Mouse (Mus musculus) limb, embryonic 12.5 days (tissue): ENCODE measurements at regions not wholly inside any gene's neighbourhood (a gene's known extent, or its start where the extent isn't known, plus 50 kb on each side); places are given as distances from the start of the nearest gene placed in this dataset.

Experiments used
- ATAC-seq: fragments of 200-750 bp; cut with Nextera tagmentation; 2 replicates; pipeline ENCODE4 v1.8.0; 2017; ENCODE audit warnings: low read depth, moderate TSS enrichment; ENCODE audit not compliant: insufficient number of reproducible peaks, insufficient read depth, low FRiP score, low TSS enrichment
- H3K27ac ChIP-seq: fragments of 300-500 bp; sonication (generic); 2 replicates; pipeline ENCODE4 v1.5.1; 2016; ENCODE audit warnings: mild to moderate bottlenecking, moderate library complexity
- H3K27me3 ChIP-seq: fragments of 300-500 bp; sonication (generic); 2 replicates; pipeline ENCODE4 v1.6.1; 2016; ENCODE audit warnings: mild to moderate bottlenecking, moderate library complexity
- H3K36me3 ChIP-seq: fragments of 300-500 bp; sonication (generic); 2 replicates; pipeline ENCODE4 v1.6.1; 2016; ENCODE audit warnings: mild to moderate bottlenecking, moderate library complexity
- H3K4me1 ChIP-seq: fragments of 300-500 bp; sonication (generic); replicated peaks from 2 replicates; pipeline ENCODE4 v1.6.1; 2016
- H3K4me2 ChIP-seq: fragments of 300-500 bp; sonication (generic); 2 replicates; pipeline ENCODE4 v1.6.1; 2016; ENCODE audit warnings: mild to moderate bottlenecking, moderate library complexity
- H3K4me3 ChIP-seq: fragments of 300-500 bp; sonication (generic); replicated peaks from 2 replicates; pipeline ENCODE4 v1.5.1; 2016; ENCODE audit warnings: mild to moderate bottlenecking
- H3K9ac ChIP-seq: fragments of 300-500 bp; sonication (generic); replicated peaks from 2 replicates; pipeline ENCODE4 v1.6.1; 2016; ENCODE audit warnings: mild to moderate bottlenecking, moderate library complexity
- H3K9me3 ChIP-seq: fragments of 300-500 bp; sonication (generic); 2 replicates; pipeline ENCODE4 v1.6.1; 2016; ENCODE audit warnings: mild to moderate bottlenecking, moderate library complexity
- WGBS: fragments of 180-500 bp; shearing (Covaris S2); methylation state at CpG from one replicate; pipeline ENCODE4 v1.1.7; 2016; 5-methylcytosine and 5-hydroxymethylcytosine counted together

GRCm38 (mm10) chr3:27767188-27767587 lies 56.1 kb upstream of the Fndc3b start:
- H3K9ac ChIP-seq, result no peak overlapping the region
- H3K9me3 ChIP-seq, result no peaks in the 10 kb centered on the region
- H3K4me3 ChIP-seq, result no peak overlapping the region
- no peaks in the 10 kb centered on the region for H3K27me3 ChIP-seq
- WGBS, result 90% methylated on average over 8 of the region's 8 CpGs
- no peak overlapping the region for H3K27ac ChIP-seq
- no peak overlapping the region for H3K4me2 ChIP-seq
- H3K4me1 ChIP-seq, result no peaks in the 10 kb centered on the region
- no peak for ATAC-seq
- H3K36me3 ChIP-seq, result no peaks in the 10 kb centered on the region

GRCm38 (mm10) chr3:27766421-27766820 lies 55.3 kb upstream of the Fndc3b start:
- Histone ChIP-seq H3K4me3 (no peak overlapping the region), H3K36me3 (no peaks in the 10 kb centered on the region), H3K9me3 (no peaks in the 10 kb centered on the region), H3K27me3 (no peaks in the 10 kb centered on the region), H3K9ac (no peak overlapping the region), H3K4me1 (no peaks in the 10 kb centered on the region), H3K4me2 (no peak overlapping the region), H3K27ac (no peak overlapping the region)
- 77% methylated on average over 6 of the region's 6 CpGs for WGBS
- ATAC-seq, result no peak

GRCm38 (mm10) chr3:27765929-27766328 lies 54.8 kb upstream of the Fndc3b start:
- H3K9ac ChIP-seq, result no peak overlapping the region
- H3K27ac ChIP-seq, result no peak overlapping the region
- no peaks in the 10 kb centered on the region for H3K4me1 ChIP-seq
- 66% methylated on average over 7 of the region's 7 CpGs for WGBS
- H3K9me3 ChIP-seq, result no peaks in the 10 kb centered on the region
- no peak overlapping the region for H3K4me2 ChIP-seq
- H3K27me3 ChIP-seq, result no peaks in the 10 kb centered on the region
- no peaks in the 10 kb centered on the region for H3K36me3 ChIP-seq
- ATAC-seq, result no peak
- no peak overlapping the region for H3K4me3 ChIP-seq

GRCm38 (mm10) chr3:27764556-27764955 lies 53.4 kb upstream of the Fndc3b start:
- no peak for ATAC-seq
- H3K4me3 ChIP-seq, result no peak overlapping the region
- H3K4me2 ChIP-seq, result no peak overlapping the region
- H3K27me3 ChIP-seq, result no peaks in the 10 kb centered on the region
- no peaks in the 10 kb centered on the region for H3K36me3 ChIP-seq
- H3K9me3 ChIP-seq, result no peaks in the 10 kb centered on the region
- no peak overlapping the region for H3K27ac ChIP-seq
- H3K9ac ChIP-seq, result no peak overlapping the region
- no peaks in the 10 kb centered on the region for H3K4me1 ChIP-seq
- 71% methylated on average over 2 of the region's 2 CpGs for WGBS

- Histone ChIP-seq H3K36me3 (no peaks in the 10 kb centered on the region), H3K9ac (no peak overlapping the region), H3K27ac (no peak overlapping the region), H3K4me3 (no peak overlapping the region), H3K27me3 (no peaks in the 10 kb centered on the region), H3K9me3 (no peaks in the 10 kb centered on the region), H3K4me1 (peaks cover 13% of the 10 kb centered on the region), H3K4me2 (no peak overlapping the region)
- no peak for ATAC-seq
- 53% methylated on average over 2 of the region's 2 CpGs for WGBS
These were observed 49.9 kb upstream of the Fndc3b start for GRCm38 (mm10) chr3:27761031-27761430.
